Mouse (Mus musculus) c-Kit-positive CD71-negative TER-119-negative erythroid progenitor cells, embryonic 14.5 days (primary cell): Measurements from ENCODE around the gene Rrp7a.

Experiments
- DNase-seq: peaks from one replicate; pipeline ENCODE4 v3.0.0-alpha.2; 2013; ENCODE audit warnings: low read depth

The Rrp7a gene

GRCm38 (mm10) chr15:83111874-83112273, 10.7 kb downstream of the Rrp7a start:
- no peak for DNase-seq

GRCm38 (mm10) chr15:83111290-83111689, 11.3 kb downstream of the Rrp7a start:
- DNase-seq, result no peak

GRCm38 (mm10) chr15:83107814-83108213, 14.8 kb downstream of the Rrp7a start:
- DNase-seq, result no peak

GRCm38 (mm10) chr15:83106426-83106825, 16.2 kb downstream of the Rrp7a start:
- DNase-seq, result no peak

- no peak for DNase-seq
These were observed 19.5 kb downstream of the Rrp7a start for GRCm38 (mm10) chr15:83103111-83103510.

GRCm38 (mm10) chr15:83100332-83100662, 22.3 kb downstream of the Rrp7a start:
- no peak for DNase-seq

GRCm38 (mm10) chr15:83099533-83100331, 22.9 kb downstream of the Rrp7a start:
- peak; percentile 89 for DNase-seq

- DNase-seq, result peak; percentile 22
These were observed 26.7 kb downstream of the Rrp7a start for GRCm38 (mm10) chr15:83095950-83096349.

- DNase-seq, result no peak
These were observed 28.9 kb downstream of the Rrp7a start for GRCm38 (mm10) chr15:83093687-83094086.

GRCm38 (mm10) chr15:83090874-83091273, 31.7 kb downstream of the Rrp7a start:
- no peak for DNase-seq

GRCm38 (mm10) chr15:83089429-83089605, 33.3 kb downstream of the Rrp7a start, which contains the start of gene Serhl:
Gene Serhl (plus strand): TSS chr15:83089506.
- DNase-seq, result no peak

- DNase-seq, result no peak
These were observed 33.8 kb downstream of the Rrp7a start for GRCm38 (mm10) chr15:83088495-83089428.

- no peak for DNase-seq
These were observed 35.8 kb downstream of the Rrp7a start for GRCm38 (mm10) chr15:83086636-83087328.

- DNase-seq, result peak; percentile 38
These were observed 36.7 kb downstream of the Rrp7a start for GRCm38 (mm10) chr15:83085901-83086300.

- no peak for DNase-seq
These were observed 38.5 kb downstream of the Rrp7a start for GRCm38 (mm10) chr15:83084022-83084640.

- DNase-seq, result no peak
These were observed 39.1 kb downstream of the Rrp7a start for GRCm38 (mm10) chr15:83083530-83083929.

GRCm38 (mm10) chr15:83075607-83076525, 46.7 kb downstream of the Rrp7a start:
- peak; percentile 22 for DNase-seq

GRCm38 (mm10) chr15:83074179-83074578, 48.4 kb downstream of the Rrp7a start:
- no peak for DNase-seq

GRCm38 (mm10) chr15:83071752-83072151, 50.8 kb downstream of the Rrp7a start:
- no peak for DNase-seq

- DNase-seq, result no peak
These were observed 51.7 kb downstream of the Rrp7a start for GRCm38 (mm10) chr15:83070942-83071341.

GRCm38 (mm10) chr15:83068270-83068669, 54.3 kb downstream of the Rrp7a start:
- no peak for DNase-seq
